Mouse (Mus musculus) thymus, adult 2 months (tissue): ENCODE measurements around the gene R3hdm4.

Experiments
- CTCF ChIP-seq: fragments of 200-500 bp; IDR thresholded peaks from 2 replicates; pipeline ENCODE4 v1.5.1; 2012; ENCODE audit warnings: mild to moderate bottlenecking, control low read depth, low read length, moderate library complexity, borderline replicate concordance; ENCODE audit not compliant: control insufficient read depth, poor library complexity, insufficient read depth; ENCODE audit errors: extremely low read depth
- POLR2A ChIP-seq: fragments of 200-500 bp; IDR thresholded peaks from 2 replicates; pipeline ENCODE4 v1.6.1; 2012; ENCODE audit warnings: mild to moderate bottlenecking, low read length, control low read depth, moderate library complexity; ENCODE audit not compliant: control insufficient read depth, poor library complexity, insufficient read depth; ENCODE audit errors: extremely low read depth

DNA sequence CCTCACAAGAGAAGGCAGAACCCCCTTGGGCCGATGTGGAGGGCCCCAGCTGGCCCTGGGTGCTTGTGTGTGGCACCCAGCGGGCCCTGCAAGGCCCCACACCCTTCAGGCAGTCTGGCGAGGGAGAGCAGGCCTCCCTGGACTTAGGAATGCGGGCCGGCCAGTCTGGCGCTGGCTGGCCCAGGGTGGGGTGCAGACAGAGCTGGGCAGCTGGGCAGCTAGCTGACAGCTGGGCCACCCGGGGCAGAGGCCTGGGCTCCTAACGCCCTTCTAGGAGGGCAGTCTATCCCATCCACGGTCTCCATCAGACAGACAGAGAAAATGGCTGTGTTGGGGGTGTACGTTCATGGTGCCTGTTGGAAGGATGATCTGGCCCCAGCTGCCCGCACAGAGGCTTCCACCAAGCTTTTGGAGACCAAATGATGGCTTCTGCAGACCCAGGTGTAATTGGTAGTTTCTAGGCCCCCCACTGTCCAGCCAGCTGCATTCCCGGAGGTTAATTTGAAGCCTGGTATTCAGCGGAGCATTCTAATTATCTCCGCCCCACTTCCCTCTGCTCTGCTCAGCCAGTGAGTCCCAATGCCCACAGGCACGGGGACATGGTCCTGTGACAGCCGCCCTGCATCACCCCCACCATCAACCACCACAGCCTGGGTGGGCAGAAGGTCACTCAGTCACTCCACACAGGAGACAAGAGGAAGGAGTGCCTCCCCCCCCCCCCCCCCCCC, 24.7 kb upstream of the R3hdm4 start:
- TF ChIP-seq POLR2A: no peak
- no peak for TF ChIP-seq CTCF
